Mouse (Mus musculus) adrenal gland, adult 10 weeks (tissue): ENCODE measurements around the gene Odf3l1. TPM values are rescaled to one million over a fixed set of nuclear protein-coding genes. Genes with fewer than 3 reads are reported as not detected.

Experiments used
- polyA plus RNA-seq: library from polyadenylated mRNA; stranded (reverse); fragments of 350-450 nt; fragmentation: Illumina TruSeq; extraction: RNeasy Lipid Tissue Mini Kit (QIAGEN cat#74804); gene quantifications from one replicate; pipeline ENCODE4 v1.2.3, GENCODE M21; 2014; ENCODE audit warnings: low read depth, low replicate concordance

Odf3l1 gene
- not detected for polyA plus RNA-seq

GRCm38 (mm10) chr9:56864216-56864729 lies at the start of gene Odf3l1:
Odf3l1 (minus strand) TSS chr9:56864679.

DNA sequence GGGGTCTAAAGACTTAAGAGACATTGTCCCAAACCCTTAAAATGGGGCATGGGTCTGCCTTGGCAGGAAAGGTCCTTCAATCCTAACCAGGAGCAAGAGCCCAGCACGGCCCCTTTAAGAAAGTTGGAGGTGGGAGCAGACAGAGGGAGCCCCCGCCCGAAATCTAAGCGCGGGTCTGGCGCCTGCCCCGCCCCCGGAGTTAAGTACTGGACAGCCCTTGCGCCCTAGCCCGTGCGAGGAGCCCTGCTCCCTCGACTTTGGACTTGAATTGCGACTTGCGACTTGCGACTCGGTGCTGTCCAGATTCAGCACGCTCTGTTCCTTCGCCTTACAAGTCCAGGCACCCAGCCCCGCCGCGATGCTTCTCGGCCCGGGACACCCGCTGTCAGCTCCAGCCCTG lies 353 bp upstream of the Odf3l1 start, which contains the start of gene Cspg4:
Cspg4 (plus strand) TSS at position 202 of the 400 bp plus-strand sequence.

Other genes with a start within 250 kb of the Odf3l1 start
- not detected for gene Lingo1, start 68.2 kb downstream of the Odf3l1 start, polyA plus RNA-seq
- gene Cspg4, start 354 bp upstream of the Odf3l1 start, polyA plus RNA-seq: 0.29 TPM
- gene Snx33, start 63.7 kb upstream of the Odf3l1 start, polyA plus RNA-seq: 3.6 TPM
- 51.7 TPM for gene Imp3, start 72.8 kb upstream of the Odf3l1 start, polyA plus RNA-seq
- 20.1 TPM for gene Snupn, start 86.2 kb upstream of the Odf3l1 start, polyA plus RNA-seq
- gene Ptpn9, start 130.2 kb upstream of the Odf3l1 start, polyA plus RNA-seq: 69.1 TPM
- gene Sin3a, start 207.4 kb upstream of the Odf3l1 start, polyA plus RNA-seq: 33.1 TPM